In genomic region chr1:74331046-74331681, GRCm38 (mm10) we compare ENCODE assay signal across 7 mouse cellular contexts. TPM values are rescaled to one million over a fixed set of nuclear protein-coding genes. Genes with fewer than 3 reads are reported as not detected.
DNase-seq lines count a peak whose midpoint lies in the region; ATAC-seq and TF ChIP-seq lines count a peak whose summit lies in the region.

No protein-coding gene starts in this region.

- H3K9me3 ChIP-seq in neural tube, embryonic 13.5 days: no peaks in the 10 kb centered on the region
- no peaks in the 10 kb centered on the region for H3K9me3 ChIP-seq in stomach, postnatal 0 days (ENCODE audit: control insufficient read depth, low read length)

- no peak for TF ChIP-seq EP300 in stomach, postnatal 0 days (optimal IDR thresholded peaks at IDR 0.05)

- no peaks in the 10 kb centered on the region for H3K27me3 ChIP-seq in neural tube, embryonic 13.5 days
- no peaks in the 10 kb centered on the region for H3K27me3 ChIP-seq in stomach, postnatal 0 days (ENCODE audit: control insufficient read depth, insufficient read depth, low read length)

- DNase-seq in neural tube, embryonic 10.5 days (ENCODE audit: extremely low spot score, low spot score): no peak
- peak; percentile 47 to 76 for DNase-seq in heart, adult 9 months (ENCODE audit: low spot score in 2 of 2)
- DNase-seq in kidney, postnatal 4 days: peak; percentile 25 to 49
- no peak for DNase-seq in stomach, postnatal 0 days (ENCODE audit: low spot score)
- no peak for DNase-seq in urinary bladder, postnatal 10 days (ENCODE audit: low spot score)

- H3K36me3 ChIP-seq in neural tube, embryonic 13.5 days: peaks cover 15% of the 10 kb centered on the region
- no peaks in the 10 kb centered on the region for H3K36me3 ChIP-seq in stomach, postnatal 0 days (ENCODE audit: control insufficient read depth, insufficient read depth, low read length)

- H3K4me2 ChIP-seq in neural tube, embryonic 13.5 days: no peak overlapping the region
- no peak overlapping the region for H3K4me2 ChIP-seq in stomach, postnatal 0 days (replicated peaks; ENCODE audit: low read depth)

- no peak overlapping the region for H3K9ac ChIP-seq in neural tube, embryonic 13.5 days
- H3K9ac ChIP-seq in stomach, postnatal 0 days (ENCODE audit: low read length): no peak overlapping the region

- H3K27ac ChIP-seq in neural tube, embryonic 13.5 days (replicated peaks): peak overlapping the region; percentile 86
- peak overlapping the region; percentile 72 for H3K27ac ChIP-seq in stomach, postnatal 0 days (replicated peaks)

- WGBS in neural tube, embryonic 13.5 days: 85% methylated on average over 4 of the region's 4 CpGs
- WGBS in stomach, postnatal 0 days: 54% methylated on average over 4 of the region's 4 CpGs

- H3K4me3 ChIP-seq in neural tube, embryonic 13.5 days: no peak overlapping the region
- no peak overlapping the region for H3K4me3 ChIP-seq in stomach, postnatal 0 days (ENCODE audit: low read depth, low read length)

- peaks cover 22% of the 10 kb centered on the region for H3K4me1 ChIP-seq in neural tube, embryonic 13.5 days (replicated peaks)
- no peaks in the 10 kb centered on the region for H3K4me1 ChIP-seq in stomach, postnatal 0 days (replicated peaks; ENCODE audit: control insufficient read depth, insufficient read depth)

- ATAC-seq in neural tube, embryonic 13.5 days (ENCODE audit: low read depth): no peak
- peak; percentile 11; the same call in 1 of the 2 replicates for ATAC-seq in stomach, postnatal 0 days (ENCODE audit: low FRiP score, low TSS enrichment)
- ATAC-seq in inflammation-experienced regulatory T-cells, adult 6 months: no peak

- TF ChIP-seq CTCF in stomach, postnatal 0 days (IDR thresholded peaks at IDR 0.05; ENCODE audit: low read depth): no peak

RNA-seq across cellular contexts. Expression of gene Tmbim1, which starts 25.7 kb away (rescaled TPM):
- polyA plus RNA-seq in neural tube, embryonic 13.5 days (2015; fragmentation: Nextera tagmentation; extraction: Ambion mirVana): 9.0 and 10.9 TPM in 2 replicates
- polyA plus RNA-seq in stomach, postnatal 0 days (2015; fragmentation: Nextera tagmentation; extraction: Ambion mirVana): 109 and 118 TPM in 2 replicates
- 10 to 100 TPM; 15.7 to 27.4 (median 17.9) TPM for polyA plus RNA-seq in inflammation-experienced regulatory T-cells, adult 6 months (2017; shearing (Covaris generic))

RNA-seq across cellular contexts. Expression of gene Catip, which starts 30.7 kb away (rescaled TPM):
- 0.73 and 1.1 TPM in 2 replicates for polyA plus RNA-seq in neural tube, embryonic 13.5 days (2015; fragmentation: Nextera tagmentation; extraction: Ambion mirVana)
- 0.50 and 0.73 TPM in 2 replicates for polyA plus RNA-seq in stomach, postnatal 0 days (2015; fragmentation: Nextera tagmentation; extraction: Ambion mirVana)
- polyA plus RNA-seq in inflammation-experienced regulatory T-cells, adult 6 months (2017; shearing (Covaris generic)): not detected

RNA-seq across cellular contexts. Expression of gene Slc11a1, which starts 43.8 kb away (rescaled TPM):
- polyA plus RNA-seq in neural tube, embryonic 13.5 days (2015; fragmentation: Nextera tagmentation; extraction: Ambion mirVana): 2.7 and 3.1 TPM in 2 replicates
- polyA plus RNA-seq in stomach, postnatal 0 days (2015; fragmentation: Nextera tagmentation; extraction: Ambion mirVana): 3.0 and 3.8 TPM in 2 replicates
- polyA plus RNA-seq in inflammation-experienced regulatory T-cells, adult 6 months (2017; shearing (Covaris generic)): 1 to 10 TPM in 2 of 3 experiments, under 1 TPM in 1; 0.97 to 1.7 (median 1.3) TPM

RNA-seq across cellular contexts. Expression of gene Pnkd, which starts 46.4 kb away (rescaled TPM):
- 104 and 119 TPM in 2 replicates for polyA plus RNA-seq in neural tube, embryonic 13.5 days (2015; fragmentation: Nextera tagmentation; extraction: Ambion mirVana)
- polyA plus RNA-seq in stomach, postnatal 0 days (2015; fragmentation: Nextera tagmentation; extraction: Ambion mirVana): 84.8 and 88.2 TPM in 2 replicates
- 100 to 1,000 TPM in 1 of 3 experiments, 10 to 100 TPM in 2; 90.4 to 101 (median 95.6) TPM for polyA plus RNA-seq in inflammation-experienced regulatory T-cells, adult 6 months (2017; shearing (Covaris generic))

RNA-seq across cellular contexts. Expression of gene Aamp, which starts 46.6 kb away (rescaled TPM):
- polyA plus RNA-seq in neural tube, embryonic 13.5 days (2015; fragmentation: Nextera tagmentation; extraction: Ambion mirVana): 195 and 200 TPM in 2 replicates
- polyA plus RNA-seq in stomach, postnatal 0 days (2015; fragmentation: Nextera tagmentation; extraction: Ambion mirVana): 154 and 157 TPM in 2 replicates
- 100 to 1,000 TPM; 150 to 222 (median 210) TPM for polyA plus RNA-seq in inflammation-experienced regulatory T-cells, adult 6 months (2017; shearing (Covaris generic))

Comparison
In these comparisons a context has a peak if more than half of its experiments do, and no peak if none do; other contexts are left out.
1. DNase-seq: peak in heart, adult 9 months (2 of 2) and kidney, postnatal 4 days (2 of 2); none in neural tube, embryonic 10.5 days (single experiment), stomach, postnatal 0 days (single experiment) and urinary bladder, postnatal 10 days (single experiment).